In genomic region chr17:84197912-84198344, GRCm38 (mm10) we compare ENCODE assay signal across 14 mouse cellular contexts. TPM values are rescaled to one million over a fixed set of nuclear protein-coding genes. Genes with fewer than 3 reads are reported as not detected.
DNase-seq lines count a peak whose midpoint lies in the region; ATAC-seq lines count a peak whose summit lies in the region.
"Had no signal": no experiment of that assay in that cellular context is flagged by ENCODE, and none has a peak within 500 bp of the region (broad histone marks: within the 10 kb centered on the region; RNA-seq: fewer than 3 reads in every experiment).

No protein-coding gene starts in this region.

- WGBS in kidney, embryonic 16.5 days = 16% methylated on average over 4 of the region's 4 CpGs

- H3K4me2 ChIP-seq in kidney, embryonic 16.5 days (replicated peaks; ENCODE audit: low read depth, low read length) = no peak overlapping the region
- H3K4me2 ChIP-seq: liver, embryonic 15.5 days; midbrain, embryonic 15.5 days had no signal

- peaks cover 49% of the 10 kb centered on the region for H3K4me1 ChIP-seq in megakaryocyte, embryonic 14.5 days
- H3K4me1 ChIP-seq in kidney, embryonic 16.5 days (ENCODE audit: insufficient read depth, low read length) = peaks cover 14% of the 10 kb centered on the region
- H3K4me1 ChIP-seq: midbrain, embryonic 15.5 days had no signal

- peak; percentile 26 for DNase-seq in adrenal gland, adult 2 months
- no peak for DNase-seq in adrenal gland, postnatal 4 days (ENCODE audit: low spot score in 2 of 2)
- DNase-seq in yolk sac, embryonic 10.5 days (ENCODE audit: low spot score) = peak; percentile 53
- no peak for DNase-seq in right cerebral cortex, postnatal 4 days
- DNase-seq: forebrain, postnatal 0 days; heart, postnatal 14 days; lung, postnatal 36 days had no signal

- H3K4me3 ChIP-seq in megakaryocyte, embryonic 14.5 days (replicated peaks) = peak overlapping the region; percentile 35
- no peak overlapping the region for H3K4me3 ChIP-seq in kidney, embryonic 16.5 days (ENCODE audit: low read length)
- H3K4me3 ChIP-seq: liver, embryonic 15.5 days; midbrain, embryonic 15.5 days had no signal

- H3K27ac ChIP-seq in kidney, embryonic 16.5 days (ENCODE audit: low read length) = peak overlapping the region; percentile 28; the same call in 1 of the 2 replicates
- H3K27ac ChIP-seq: liver, embryonic 15.5 days; midbrain, embryonic 15.5 days had no signal

- no peak overlapping the region for H3K9ac ChIP-seq in kidney, embryonic 16.5 days (replicated peaks; ENCODE audit: low read length)
- H3K9ac ChIP-seq: forebrain, postnatal 0 days; liver, embryonic 15.5 days; midbrain, embryonic 15.5 days had no signal

- peaks cover 67% of the 10 kb centered on the region for H3K36me3 ChIP-seq in megakaryocyte, embryonic 14.5 days (replicated peaks; ENCODE audit: low read length)
- 0 out of 2 replicates have a peak, but pooled peaks cover 4% of the 10 kb centered on the region for H3K36me3 ChIP-seq in kidney, embryonic 16.5 days (ENCODE audit: insufficient read depth, low read length)
- H3K36me3 ChIP-seq: midbrain, embryonic 15.5 days had no signal

- no peaks in the 10 kb centered on the region for H3K9me3 ChIP-seq in megakaryocyte, embryonic 14.5 days
- no peaks in the 10 kb centered on the region for H3K9me3 ChIP-seq in kidney, embryonic 16.5 days (ENCODE audit: low read length)
- H3K9me3 ChIP-seq: liver, embryonic 15.5 days; midbrain, embryonic 15.5 days had no signal

- ATAC-seq in megakaryocyte, adult 5-6 weeks (ENCODE audit: poor library complexity, severe bottlenecking) = no peak
- peak; percentile 88 for ATAC-seq in kidney, embryonic 16.5 days (ENCODE audit: low FRiP score, low TSS enrichment)
- no peak for ATAC-seq in frontal cortex, adult (ENCODE audit: low TSS enrichment)
- ATAC-seq: forebrain, postnatal 0 days; midbrain, embryonic 15.5 days had no signal

- no peaks in the 10 kb centered on the region for H3K27me3 ChIP-seq in megakaryocyte, embryonic 14.5 days (replicated peaks)
- no peaks in the 10 kb centered on the region for H3K27me3 ChIP-seq in kidney, embryonic 16.5 days (ENCODE audit: insufficient read depth, low read length)
- H3K27me3 ChIP-seq: CH12.LX; liver, embryonic 15.5 days; midbrain, embryonic 15.5 days had no signal

RNA-seq across cellular contexts. Expression of gene Zfp36l2, which starts 10.2 kb away (rescaled TPM):
- 10 to 100 TPM; 53.6 to 87.6 TPM for total RNA-seq in adrenal gland, adult 2 months (2021)
- 159 and 170 TPM in 2 replicates for polyA plus RNA-seq in adrenal gland, adult 2 months (2012; rRNA removed)
- total RNA-seq in adrenal gland, postnatal 4 days (2021) = 10 to 100 TPM; 65.6 to 71.3 TPM
- polyA plus RNA-seq in megakaryocyte, embryonic 14.5 days (2012; ENCODE audit: insufficient read depth, low replicate concordance) = 174 and 534 TPM in 2 replicates
- total RNA-seq in megakaryocyte, adult 5-6 weeks (2015) = 316 and 357 TPM in 2 replicates
- 121 and 168 TPM in 2 replicates for total RNA-seq in megakaryocyte, adult 5-6 weeks (2017)
- polyA plus RNA-seq in kidney, embryonic 16.5 days (2015; fragmentation: Nextera tagmentation; extraction: Ambion mirVana) = 9.5 and 11.4 TPM in 2 replicates

Comparison
In these comparisons a context has a peak if more than half of its experiments do, and no peak if none do; other contexts are left out.
1. DNase-seq: peak in adrenal gland, adult 2 months (single experiment) and yolk sac, embryonic 10.5 days (single experiment); none in adrenal gland, postnatal 4 days (0 of 2) and right cerebral cortex, postnatal 4 days (single experiment).